Mouse (Mus musculus) erythroblast, adult 5-6 weeks (primary cell): ENCODE data around the gene Tnfrsf19. TPM values are rescaled to one million over a fixed set of nuclear protein-coding genes. Genes with fewer than 3 reads are reported as not detected.

Experiments used
- ATAC-seq: replicated peaks from 2 replicates; pipeline ENCODE4 v1.8.0; 2016; ENCODE audit warnings: moderate number of reproducible peaks, mild to moderate bottlenecking, moderate TSS enrichment, inconsistent platforms; ENCODE audit not compliant: poor library complexity, low FRiP score, severe bottlenecking
- total RNA-seq, 2 experiments: library from RNA; stranded (forward) in 1 of 2; stranded (reverse) in 1 of 2; fragments of 150-400 nt in 1 of 2; fragments of 200-764, 138-1000 nt in 1 of 2; gene quantifications; 2 replicates each; pipeline versions ENCODE4 v1.2.3 to v1.2.4; 2015 to 2017; ENCODE audit warnings: low replicate concordance in 2 of 2

Tnfrsf19 gene
- total RNA-seq, 2 experiments from 2014 or later = 0.17 to 0.19 TPM

DNA sequence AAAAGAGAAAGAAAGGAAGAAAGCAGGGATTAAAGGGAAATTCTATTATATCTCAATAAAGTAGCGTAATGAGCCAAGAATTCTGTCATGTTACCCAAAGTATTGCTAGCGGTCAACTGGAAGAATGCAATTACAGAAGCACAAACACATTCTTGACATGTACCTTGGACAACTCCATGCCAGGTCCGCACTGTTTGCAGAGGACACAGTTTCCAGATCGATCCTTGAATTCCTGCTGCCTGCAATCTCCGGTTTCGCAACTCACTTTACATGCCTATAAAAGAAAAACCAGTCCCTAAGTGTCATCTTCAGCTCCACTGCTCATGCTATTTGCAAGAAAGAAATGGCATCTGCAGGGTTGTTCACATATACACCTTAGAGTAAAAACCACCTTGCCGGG lies 22.3 kb downstream of the Tnfrsf19 start:
- no peak for ATAC-seq

DNA sequence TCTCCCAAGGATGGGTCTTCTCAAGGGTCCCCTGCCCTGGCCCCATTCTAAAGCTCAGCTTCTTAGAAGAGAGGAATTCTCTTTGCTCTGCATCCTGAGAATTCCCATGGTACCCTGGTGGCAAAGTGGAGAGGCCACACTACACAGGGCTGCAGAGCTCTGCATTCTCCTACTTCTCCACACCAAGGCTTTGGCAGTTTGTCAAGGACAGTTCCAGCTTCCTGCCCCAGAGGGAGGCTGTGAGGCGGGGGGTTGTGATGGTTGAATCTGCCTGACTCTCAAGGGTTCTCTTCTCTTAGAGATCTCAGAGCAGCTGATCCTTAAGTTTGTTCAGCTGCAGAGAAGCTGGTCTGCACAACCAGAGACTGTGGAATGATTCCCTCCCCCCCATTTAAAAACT lies 23.9 kb downstream of the Tnfrsf19 start:
- ATAC-seq = no peak

DNA sequence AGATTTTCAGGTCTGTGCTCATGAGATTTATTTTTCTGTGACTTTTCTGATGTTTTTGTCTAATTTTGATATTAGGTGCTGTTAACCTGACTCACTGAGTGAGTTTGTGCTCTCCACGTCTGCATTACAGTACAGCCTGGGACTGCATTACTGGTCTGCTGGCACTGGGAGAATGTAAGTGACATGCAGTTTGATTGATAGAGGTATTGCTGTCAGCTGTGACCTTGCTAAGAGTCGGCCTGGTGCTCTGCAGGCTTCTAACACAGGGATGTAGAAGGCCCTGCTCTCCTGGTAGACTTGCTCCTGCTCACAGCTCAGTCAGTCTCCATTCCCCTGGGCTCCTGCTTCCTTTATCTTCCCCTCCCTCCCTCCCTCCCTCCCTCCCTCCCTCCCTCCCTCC lies 25.3 kb downstream of the Tnfrsf19 start:
- ATAC-seq = no peak

DNA sequence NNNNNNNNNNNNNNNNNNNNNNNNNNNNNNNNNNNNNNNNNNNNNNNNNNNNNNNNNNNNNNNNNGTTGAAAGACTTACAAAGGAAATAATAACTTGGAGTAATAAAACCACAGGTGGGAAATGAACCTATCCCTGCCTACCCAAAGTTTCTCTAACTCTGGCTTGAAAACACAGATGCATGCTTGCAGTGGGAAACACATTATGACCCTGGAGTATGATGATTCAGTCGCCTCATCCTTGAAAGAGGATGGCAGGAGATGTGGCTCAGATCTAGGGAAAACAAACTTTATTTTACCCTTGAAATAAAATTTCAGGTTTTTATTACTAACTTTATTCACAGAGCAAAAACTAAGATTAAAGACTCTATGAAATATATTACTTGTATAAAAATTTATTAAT lies 26.4 kb downstream of the Tnfrsf19 start:
- ATAC-seq = no peak

DNA sequence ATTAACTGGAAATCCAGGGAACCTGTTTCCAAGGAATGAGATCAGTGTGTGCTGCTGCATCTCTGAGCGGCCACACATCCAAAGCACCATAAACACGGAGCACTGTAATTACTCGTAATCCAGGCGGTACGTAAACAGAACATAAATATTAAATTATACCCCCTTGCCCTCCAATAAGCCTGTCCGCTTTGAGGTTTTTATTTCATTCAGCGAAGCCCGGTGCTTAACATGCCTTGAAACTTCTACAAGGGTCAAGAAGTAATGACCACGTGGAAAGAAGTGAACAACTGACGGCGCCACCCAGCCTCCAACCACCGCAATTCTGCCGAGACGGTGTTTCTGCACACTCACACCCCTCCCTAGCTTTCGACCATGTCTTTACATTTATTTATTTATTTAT lies 31.7 kb downstream of the Tnfrsf19 start:
- ATAC-seq = no peak

DNA sequence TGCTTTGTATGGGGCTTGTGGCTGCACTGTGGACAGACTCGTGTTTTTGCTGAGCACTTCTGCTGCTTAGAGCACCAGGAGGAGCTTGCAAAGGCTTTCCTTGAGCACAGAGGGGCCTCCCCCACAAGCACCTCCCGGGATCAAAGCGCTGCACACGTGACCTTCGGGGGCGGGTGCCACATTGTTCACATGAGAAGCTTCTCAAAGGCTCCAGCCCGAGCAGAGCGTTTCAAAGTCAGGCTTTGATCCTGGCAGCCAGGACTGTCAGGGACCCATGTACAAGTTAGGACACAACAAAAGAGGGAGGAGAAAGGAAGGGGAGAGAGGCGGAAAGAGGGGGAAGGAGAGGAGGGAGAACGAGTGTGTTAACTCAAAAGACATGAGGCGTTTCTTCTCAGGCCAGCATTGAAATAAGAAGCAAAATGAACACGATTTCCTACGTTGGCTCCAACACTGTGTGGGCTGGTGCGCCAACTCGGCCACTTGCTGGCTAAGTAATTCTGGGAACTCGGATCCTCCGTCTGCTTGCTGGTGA lies 33.8 kb downstream of the Tnfrsf19 start:
- ATAC-seq = no peak

DNA sequence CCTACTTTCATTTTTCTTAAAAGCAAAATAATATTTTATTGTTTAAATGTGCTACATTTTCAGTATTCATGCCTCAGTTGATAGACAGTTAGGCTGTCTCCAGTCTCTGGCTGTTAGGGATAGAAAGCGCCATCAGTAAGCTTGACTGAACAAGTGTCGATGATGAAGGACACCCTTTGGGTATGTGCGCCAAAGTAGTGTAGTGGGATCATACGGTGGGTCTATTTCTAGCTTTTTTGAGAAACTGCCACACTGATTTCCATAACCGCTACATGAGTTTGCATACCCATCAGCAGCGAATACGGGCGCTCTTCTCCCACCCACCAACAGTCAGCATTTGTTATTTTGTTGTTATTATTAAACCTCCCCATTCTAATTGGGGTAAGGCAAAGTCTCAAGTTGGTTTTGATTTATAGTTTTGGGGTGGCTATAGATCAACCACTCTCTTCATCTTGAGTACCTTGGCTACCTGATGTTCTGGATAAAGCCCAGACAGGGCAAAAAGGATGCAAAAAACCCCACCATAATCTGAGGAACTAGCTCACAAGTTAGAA lies 34.6 kb downstream of the Tnfrsf19 start:
- no peak for ATAC-seq

DNA sequence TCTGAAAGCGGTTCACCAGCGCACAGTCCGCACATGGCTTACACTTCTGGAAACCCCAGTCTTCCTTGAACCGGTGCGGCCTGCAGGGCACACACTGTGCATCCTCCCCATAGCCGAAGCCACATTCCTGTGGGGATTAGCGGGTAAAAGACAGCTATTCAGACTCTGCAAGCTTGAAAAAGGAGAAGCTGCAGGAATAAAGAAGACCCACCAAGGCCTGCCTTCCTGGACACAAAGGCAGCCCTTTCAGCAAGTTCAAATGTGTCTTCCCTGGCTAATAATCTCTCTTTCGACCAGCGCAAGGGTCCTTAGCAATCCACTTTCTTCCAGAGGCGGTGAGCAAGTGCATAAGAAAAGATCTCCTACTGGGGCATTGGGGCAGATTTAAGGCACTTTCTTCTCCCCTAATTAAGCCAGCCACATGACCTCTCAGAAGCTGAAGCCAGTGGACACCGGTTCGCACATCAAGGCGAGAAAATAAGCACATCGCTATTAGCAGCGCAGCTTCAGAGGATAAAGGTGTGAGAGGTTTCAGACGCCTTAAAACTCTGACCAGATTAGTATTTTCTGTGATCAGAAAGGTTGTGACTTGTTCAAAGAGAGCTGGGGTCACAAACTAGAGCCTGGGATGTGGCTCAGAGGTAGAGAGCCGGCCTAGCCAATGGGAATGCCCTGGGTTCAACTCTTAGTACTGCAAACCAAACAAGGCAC lies 41.0 kb downstream of the Tnfrsf19 start:
- no peak for ATAC-seq

DNA sequence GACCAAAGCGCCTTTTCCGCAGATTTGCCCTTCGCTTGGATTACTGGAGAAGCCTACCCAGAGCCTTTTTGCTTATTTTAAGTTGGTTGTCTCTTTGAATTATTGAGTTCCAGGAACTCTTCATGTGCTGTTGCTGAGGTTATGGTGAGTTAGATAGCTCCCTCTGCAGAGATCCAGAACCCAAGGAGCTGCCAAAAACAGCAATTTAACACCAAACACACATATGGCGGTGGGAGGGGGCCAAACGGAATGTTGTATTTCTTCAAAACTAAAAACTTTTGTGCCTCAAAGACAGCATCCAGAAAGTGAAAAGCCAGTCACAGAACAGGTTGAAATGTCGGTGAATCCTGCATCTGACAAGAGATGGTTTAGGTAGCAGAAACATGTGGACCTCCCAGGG lies 42.6 kb downstream of the Tnfrsf19 start:
- ATAC-seq = no peak

DNA sequence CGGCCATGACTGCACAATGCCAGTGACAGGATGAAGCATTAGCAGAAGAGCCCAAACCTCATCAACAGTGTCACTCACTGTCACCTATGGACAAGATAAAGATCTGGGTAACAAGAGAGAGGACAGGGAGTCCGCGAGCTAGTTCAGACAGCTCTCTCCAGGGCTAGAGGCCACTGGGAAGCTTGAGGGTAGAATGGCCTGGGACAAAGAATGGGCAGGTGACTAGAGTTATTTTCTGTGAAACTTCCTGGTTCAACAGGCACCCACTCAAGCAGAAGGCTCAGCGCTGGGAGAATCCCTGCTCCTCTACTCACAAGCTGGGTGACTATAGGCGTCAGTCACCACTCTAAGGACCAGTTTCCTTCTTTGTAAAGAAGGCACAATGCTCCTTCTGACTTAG lies 46.2 kb downstream of the Tnfrsf19 start:
- no peak for ATAC-seq

DNA sequence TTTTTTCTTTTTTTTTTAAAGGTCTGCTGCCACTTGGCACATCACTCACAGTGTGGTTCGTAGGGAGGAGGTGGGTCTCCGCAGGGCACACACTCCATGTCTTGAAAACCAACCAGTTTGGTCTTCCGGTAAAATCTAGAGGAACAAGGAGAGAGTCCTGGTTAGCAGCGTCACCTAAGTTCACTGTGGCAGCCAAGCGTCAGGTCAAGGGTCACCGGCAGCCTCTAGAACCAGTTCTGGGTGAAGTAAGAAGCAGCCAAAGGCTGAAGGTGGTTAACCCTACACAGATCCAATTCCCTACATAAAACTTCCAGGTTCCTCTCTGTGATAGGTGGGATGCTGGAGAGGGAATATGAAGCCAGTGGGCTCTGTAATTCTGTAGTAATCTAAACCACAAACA lies 49.7 kb downstream of the Tnfrsf19 start:
- no peak for ATAC-seq

DNA sequence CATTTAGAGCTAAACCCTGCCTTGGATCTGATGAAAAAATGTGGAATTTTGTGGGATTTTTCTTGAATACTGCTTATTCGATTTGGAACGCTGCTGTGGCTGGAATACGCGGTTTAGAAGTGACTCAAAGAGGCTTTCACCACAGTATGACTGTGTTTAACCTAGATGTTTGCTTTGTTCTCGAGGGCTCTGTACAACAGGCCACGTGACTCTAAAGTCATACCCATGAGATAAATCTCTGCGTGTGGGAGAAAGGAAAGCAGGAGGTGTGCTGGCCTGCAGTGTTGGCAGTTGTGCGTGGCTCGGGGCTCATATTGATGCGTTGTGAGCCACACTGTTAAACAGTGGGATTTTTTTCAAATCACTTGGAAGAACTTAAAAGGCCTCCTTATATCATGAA lies 52.8 kb downstream of the Tnfrsf19 start:
- ATAC-seq = no peak

DNA sequence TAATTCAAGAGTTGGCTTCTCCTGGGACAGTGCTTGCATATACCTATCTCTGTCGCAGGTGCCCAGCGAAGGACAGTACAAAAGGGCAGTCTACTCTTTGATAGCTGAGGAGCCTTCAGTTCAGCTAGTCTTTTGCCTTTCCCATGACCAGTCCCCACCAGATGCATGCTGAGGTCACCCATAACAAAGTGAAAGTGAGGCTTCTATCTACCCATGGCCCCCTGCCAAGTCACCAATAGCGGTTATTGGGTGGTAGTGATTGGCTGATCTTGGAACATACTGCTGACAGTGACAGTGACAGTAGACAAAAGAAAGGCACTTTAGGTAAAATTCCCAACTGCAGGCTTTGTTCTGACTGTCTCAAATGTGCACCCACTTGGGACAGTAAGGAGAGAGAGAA lies 53.2 kb downstream of the Tnfrsf19 start:
- no peak for ATAC-seq

DNA sequence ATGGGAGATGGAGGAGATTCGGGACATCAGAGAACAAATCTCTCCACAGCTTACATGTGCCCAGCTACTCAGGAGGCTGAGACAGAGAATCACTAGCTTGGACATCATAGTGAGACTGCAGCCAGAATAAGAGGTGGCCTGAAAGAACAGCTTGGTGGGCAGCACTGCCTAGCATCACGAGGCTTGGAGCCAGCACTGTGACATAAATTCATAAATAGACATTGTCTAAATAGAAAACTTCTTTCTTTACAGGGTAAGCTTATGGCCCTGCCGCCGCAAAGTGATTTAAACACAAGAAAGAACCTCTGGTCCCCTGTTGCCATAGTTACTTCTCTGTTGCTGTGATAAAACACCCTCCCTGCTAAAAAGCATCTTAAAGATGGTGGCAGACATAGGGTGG lies 54.1 kb downstream of the Tnfrsf19 start:
- no peak for ATAC-seq

DNA sequence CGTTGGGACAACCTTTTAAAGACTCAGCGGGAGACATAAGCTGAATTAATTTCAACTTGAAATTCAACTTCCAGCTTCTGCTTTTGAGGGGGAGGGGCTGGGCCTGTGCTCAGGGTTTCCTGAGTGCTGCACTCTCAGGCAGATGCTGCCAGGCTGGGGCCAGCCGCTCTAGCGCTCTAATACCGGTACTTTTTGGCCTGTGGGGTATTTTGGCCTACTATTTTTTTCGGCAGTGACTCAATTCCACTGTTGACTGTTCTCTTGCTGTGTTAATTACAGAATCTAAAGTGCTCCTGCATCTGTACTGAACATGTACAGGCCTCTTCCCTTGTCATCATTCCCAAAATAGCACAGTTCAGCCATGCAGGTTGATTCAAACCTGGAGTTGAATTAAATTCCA lies 58.1 kb downstream of the Tnfrsf19 start:
- no peak for ATAC-seq

DNA sequence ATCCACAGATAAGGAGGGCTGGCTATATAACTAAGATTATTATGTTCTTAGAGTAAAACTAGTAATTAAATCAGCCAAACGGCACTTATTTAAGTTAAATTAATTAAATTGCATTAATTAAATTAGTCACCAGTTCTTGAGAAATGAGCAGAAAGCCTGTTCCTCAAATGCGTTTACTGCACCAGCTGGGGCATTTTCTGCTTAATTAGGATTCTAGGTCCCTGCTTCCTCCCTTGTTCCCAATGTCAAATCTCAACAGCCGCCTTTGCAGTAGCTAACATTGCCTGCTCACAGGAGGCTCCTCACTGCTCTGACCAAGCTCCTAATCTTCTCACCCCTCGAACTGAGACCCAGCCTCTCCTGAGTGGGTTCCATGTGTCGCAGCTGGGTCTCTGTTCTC lies 59.4 kb downstream of the Tnfrsf19 start:
- no peak for ATAC-seq

DNA sequence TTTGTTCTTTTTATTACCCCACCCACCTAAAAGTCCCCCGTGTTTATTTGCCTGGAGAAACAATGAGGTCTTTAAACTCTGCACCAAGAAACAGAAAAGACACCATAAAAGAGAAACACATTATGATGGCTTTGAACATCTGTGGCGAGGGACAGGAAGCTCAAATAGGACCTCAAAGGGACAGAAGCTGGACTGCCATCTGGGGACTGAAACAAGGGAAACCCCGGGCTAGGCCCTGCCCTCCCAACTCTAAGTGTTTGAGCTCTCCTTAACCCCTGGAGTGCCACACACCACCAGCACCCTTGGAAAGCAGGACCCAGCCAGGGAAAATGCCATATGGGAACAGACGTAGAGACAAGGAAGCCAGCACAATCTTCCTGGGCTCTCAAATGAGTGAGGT lies 61.2 kb downstream of the Tnfrsf19 start:
- no peak for ATAC-seq

DNA sequence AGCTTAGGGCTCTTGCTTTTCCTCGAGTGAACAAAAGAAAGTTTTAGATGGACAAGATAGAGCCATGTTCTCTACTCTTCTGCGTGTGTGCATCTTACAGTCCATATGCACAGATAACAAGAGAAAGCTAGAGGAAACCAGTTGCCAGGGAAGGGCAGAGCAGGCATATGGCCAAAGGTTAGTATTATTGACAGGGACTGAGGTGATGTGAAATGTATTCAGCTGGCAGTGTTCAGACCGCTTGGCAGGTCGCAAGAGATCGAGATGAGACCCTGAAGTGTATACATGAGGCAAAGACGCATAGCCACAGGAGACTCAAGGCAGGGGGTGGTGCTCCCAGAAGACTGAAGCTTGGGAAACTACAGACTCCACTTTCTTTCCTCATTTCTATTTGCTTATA lies 62.0 kb downstream of the Tnfrsf19 start:
- ATAC-seq = no peak

DNA sequence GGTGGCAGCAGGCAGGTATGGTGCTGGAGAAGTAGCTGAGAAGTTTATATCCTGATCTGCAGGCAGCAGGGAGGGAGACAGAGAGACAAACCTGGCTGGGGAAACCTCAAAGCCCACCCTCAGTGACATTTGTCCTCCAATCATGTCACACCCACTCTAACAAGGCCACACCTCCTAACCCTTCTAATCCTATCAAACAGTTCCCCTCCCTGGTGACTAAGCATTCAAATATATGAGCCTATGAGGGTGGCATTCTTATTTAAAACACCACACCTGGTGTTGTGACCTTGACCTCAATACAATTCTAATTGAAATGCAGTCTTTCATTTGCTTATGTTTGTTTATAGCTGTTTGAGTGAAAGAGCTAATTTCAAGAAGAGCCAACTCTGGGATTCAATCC lies 64.2 kb downstream of the Tnfrsf19 start:
- ATAC-seq = no peak

DNA sequence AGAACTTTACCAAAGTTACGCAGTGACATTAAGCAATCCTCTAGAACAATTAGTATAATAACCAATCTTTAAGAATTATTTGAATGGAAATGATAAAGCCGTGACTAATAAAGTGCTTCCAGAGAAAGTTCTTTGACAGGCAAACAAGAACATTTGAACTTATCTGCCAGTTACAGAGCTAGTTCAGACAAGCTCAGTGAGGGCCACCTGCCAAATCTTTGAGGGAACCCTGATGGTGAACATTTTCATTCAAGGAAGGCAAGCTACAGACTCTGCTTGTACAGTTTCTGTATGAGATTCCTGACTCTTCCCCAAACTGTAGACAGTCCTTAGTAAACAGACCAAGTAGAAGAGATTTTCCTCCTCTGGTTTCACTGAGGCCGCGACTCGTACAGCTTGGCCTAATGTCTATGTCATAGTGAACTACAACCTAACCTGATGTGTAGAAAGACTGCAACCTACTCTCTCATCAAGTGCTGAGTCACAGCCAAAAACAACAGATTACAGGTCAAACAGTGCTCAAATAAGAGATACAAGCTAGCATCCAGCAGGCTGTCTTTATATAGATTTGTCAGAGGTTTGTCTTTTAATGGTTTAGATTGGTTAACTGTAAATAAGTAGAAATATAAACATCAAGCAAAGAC lies 65.9 kb downstream of the Tnfrsf19 start:
- ATAC-seq = no peak

DNA sequence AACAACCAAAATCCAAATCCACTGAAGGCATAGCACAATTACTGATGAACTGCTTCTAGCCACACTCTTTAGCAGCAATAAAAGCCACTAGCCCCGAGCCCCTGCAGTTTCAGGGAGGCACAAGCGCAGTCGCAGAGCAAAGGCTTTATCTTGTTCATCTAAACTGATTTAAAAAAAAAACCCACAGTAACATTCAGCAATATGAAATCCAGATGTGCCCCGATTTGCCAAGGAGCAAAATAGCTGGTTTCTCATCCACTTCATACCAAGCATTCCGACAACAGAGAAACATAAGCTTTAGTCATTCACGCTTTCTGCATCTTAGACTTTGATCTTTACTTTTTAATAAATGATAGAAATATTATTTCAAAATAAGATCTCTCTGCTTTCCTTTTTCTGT lies 68.2 kb downstream of the Tnfrsf19 start:
- ATAC-seq = no peak
